Mouse (Mus musculus) kidney, adult 2 months (tissue): ENCODE measurements around the gene Kcnq1. TPM values are rescaled to one million over a fixed set of nuclear protein-coding genes. Genes with fewer than 3 reads are reported as not detected.

ENCODE experiments used
- DNase-seq: peaks from one replicate; pipeline ENCODE4 v3.0.0; 2021
- H3K27ac ChIP-seq: fragments of 200-500 bp; 2 replicates; pipeline ENCODE4 v1.5.1; 2012; ENCODE audit warnings: low read depth, low read length, control low read depth, inconsistent platforms; ENCODE audit not compliant: insufficient read depth
- H3K27me3 ChIP-seq: fragments of 200-500 bp; replicated peaks from 2 replicates; pipeline ENCODE4 v1.6.1; 2012; ENCODE audit warnings: mild to moderate bottlenecking, moderate library complexity, low read length, inconsistent platforms; ENCODE audit not compliant: control insufficient read depth, insufficient read depth
- H3K36me3 ChIP-seq: fragments of 200-500 bp; 2 replicates; pipeline ENCODE4 v1.6.1; 2012; ENCODE audit warnings: mild to moderate bottlenecking, moderate library complexity, low read length, inconsistent platforms; ENCODE audit not compliant: control insufficient read depth, insufficient read depth
- H3K4me1 ChIP-seq: fragments of 200-500 bp; 2 replicates; pipeline ENCODE4 v1.6.1; 2011; ENCODE audit warnings: low read length; ENCODE audit not compliant: control insufficient read depth, insufficient read depth
- H3K4me3 ChIP-seq: fragments of 200-500 bp; 2 replicates; pipeline ENCODE4 v1.5.1; 2011; ENCODE audit warnings: mild to moderate bottlenecking, low read depth, low read length, control low read depth; ENCODE audit not compliant: insufficient read depth
- CTCF ChIP-seq: fragments of 200-500 bp; conservative IDR thresholded peaks from 2 replicates; pipeline ENCODE4 v1.5.1; 2011; ENCODE audit warnings: low read depth, mild to moderate bottlenecking, control low read depth, low read length, moderate library complexity, mixed read lengths; ENCODE audit not compliant: insufficient read depth, insufficient read length
- POLR2A ChIP-seq: fragments of 200-500 bp; IDR thresholded peaks from one replicate; pipeline ENCODE4 v1.6.1; 2011; ENCODE audit warnings: low read depth, low read length, control low read depth
- WGBS: fragments of 180-500 bp; shearing (Covaris S2); methylation state at CpG from one replicate; pipeline ENCODE4 v1.1.7; 2018; 5-methylcytosine and 5-hydroxymethylcytosine counted together
- polyA plus RNA-seq: library from polyadenylated mRNA; depleted of rRNA; stranded (reverse); fragments of >200 nt; gene quantifications from 2 replicates; pipeline ENCODE4 v1.2.3, GENCODE M21; 2012

Kcnq1 gene
- polyA plus RNA-seq, 1 experiment: 24.0 TPM

DNA sequence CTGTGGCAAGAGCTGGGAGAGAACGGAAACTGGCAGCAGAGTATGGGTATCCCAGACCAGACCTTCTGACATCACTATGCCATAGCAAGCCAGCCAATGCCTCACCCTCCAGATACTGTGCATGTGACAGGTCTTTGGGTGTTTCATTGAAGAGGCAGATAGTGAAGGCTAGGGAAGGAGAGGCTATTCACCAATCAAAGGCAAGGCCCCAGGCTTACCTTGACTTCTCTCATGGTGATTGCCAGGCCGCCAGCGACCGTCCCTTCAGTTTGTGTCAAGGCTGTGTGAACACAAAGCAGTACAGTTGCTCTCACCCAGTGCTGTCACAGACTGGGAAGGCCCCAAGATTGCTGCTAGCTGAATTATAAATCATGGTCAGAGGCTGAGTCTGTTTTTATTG is 75.1 kb downstream of the Kcnq1 start:
- no peaks in the 10 kb centered on the region for H3K27me3 ChIP-seq
- H3K27ac ChIP-seq: no peak overlapping the region
- no peak overlapping the region for H3K4me3 ChIP-seq
- no peak for DNase-seq
- no peaks in the 10 kb centered on the region for H3K4me1 ChIP-seq
- no peaks in the 10 kb centered on the region for H3K36me3 ChIP-seq
- 92% methylated on average over 4 of the region's 4 CpGs for WGBS
- TF ChIP-seq CTCF (no peak), POLR2A (no peak)

DNA sequence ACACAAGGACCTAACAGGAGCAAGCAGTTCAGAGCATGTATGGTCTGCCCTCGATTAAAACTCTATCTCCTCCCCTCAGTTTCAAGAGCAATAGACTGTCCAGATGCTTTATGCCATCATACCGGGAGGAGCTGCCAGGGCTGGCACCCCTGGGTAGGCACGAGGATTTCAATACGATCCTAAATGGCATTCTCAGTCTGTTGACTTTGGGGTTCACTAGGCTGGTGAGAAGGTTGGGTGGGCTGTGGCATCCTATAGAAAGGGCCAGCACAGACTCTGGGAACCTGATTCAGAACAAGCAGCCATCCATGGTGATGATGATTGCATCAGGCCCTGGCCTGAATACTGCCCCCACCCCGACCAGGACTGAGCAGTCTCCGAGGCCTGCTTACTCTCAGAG is 79.3 kb downstream of the Kcnq1 start:
- no peak for DNase-seq
- TF ChIP-seq POLR2A (no peak), CTCF (no peak)

DNA sequence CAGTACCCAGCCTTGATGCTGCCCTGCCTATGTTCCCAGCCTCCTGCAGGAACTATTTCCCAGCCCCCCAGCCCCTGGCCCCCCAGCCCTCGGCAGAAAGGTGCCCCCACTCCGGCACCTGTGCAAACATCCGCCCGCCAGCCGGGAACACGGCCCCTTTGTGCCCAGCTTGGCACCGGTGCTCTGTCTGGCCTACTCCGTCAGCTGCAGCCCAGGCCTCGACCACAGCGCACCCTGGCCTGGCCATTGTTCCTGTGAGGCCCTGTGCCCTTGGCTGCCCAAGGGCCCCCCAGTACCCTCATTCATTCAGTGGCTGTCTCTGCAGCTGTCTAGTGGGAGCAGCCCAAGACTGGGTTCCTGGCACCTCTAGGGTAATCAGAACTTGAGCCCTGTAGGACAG is 80.2 kb downstream of the Kcnq1 start:
- WGBS: 92% methylated on average over 10 of the region's 10 CpGs
- no peak overlapping the region for H3K27ac ChIP-seq
- H3K4me3 ChIP-seq: no peak overlapping the region
- DNase-seq: no peak
- H3K36me3 ChIP-seq: no peaks in the 10 kb centered on the region
- TF ChIP-seq POLR2A (no peak), CTCF (no peak)
- H3K4me1 ChIP-seq: no peaks in the 10 kb centered on the region
- no peaks in the 10 kb centered on the region for H3K27me3 ChIP-seq

More for the DNA sequence above, 79.3 kb downstream of the Kcnq1 start:
- Histone ChIP-seq H3K27ac (no peak overlapping the region), H3K27me3 (no peaks in the 10 kb centered on the region), H3K36me3 (no peaks in the 10 kb centered on the region), H3K4me1 (no peaks in the 10 kb centered on the region), H3K4me3 (no peak overlapping the region)
- 82% methylated on average over 6 of the region's 6 CpGs for WGBS

DNA sequence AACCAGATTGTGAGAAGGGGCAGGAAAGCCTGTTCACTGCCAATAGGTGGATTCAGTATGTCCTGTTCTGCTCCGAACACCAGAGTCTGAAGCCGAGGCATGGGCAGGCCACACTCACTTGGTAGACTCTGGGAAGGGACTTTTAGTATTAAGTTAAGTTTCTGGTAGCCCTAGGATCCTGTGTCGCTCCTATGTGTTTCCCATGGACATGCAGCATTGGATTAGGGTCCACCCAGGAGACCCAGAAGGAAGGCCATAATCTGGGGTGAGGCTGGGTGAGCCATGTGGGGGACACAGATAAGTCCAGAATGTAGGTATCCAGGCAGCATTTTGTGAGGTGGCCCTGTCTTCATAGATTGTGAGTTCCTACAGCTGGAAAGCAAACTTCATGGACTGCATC is 81.0 kb downstream of the Kcnq1 start:
- 95% methylated on average over 3 of the region's 3 CpGs for WGBS
- H3K27me3 ChIP-seq: no peaks in the 10 kb centered on the region
- H3K36me3 ChIP-seq: no peaks in the 10 kb centered on the region
- no peaks in the 10 kb centered on the region for H3K4me1 ChIP-seq
- TF ChIP-seq POLR2A (no peak), CTCF (no peak)
- DNase-seq: no peak
- H3K4me3 ChIP-seq: no peak overlapping the region
- H3K27ac ChIP-seq: no peak overlapping the region

DNA sequence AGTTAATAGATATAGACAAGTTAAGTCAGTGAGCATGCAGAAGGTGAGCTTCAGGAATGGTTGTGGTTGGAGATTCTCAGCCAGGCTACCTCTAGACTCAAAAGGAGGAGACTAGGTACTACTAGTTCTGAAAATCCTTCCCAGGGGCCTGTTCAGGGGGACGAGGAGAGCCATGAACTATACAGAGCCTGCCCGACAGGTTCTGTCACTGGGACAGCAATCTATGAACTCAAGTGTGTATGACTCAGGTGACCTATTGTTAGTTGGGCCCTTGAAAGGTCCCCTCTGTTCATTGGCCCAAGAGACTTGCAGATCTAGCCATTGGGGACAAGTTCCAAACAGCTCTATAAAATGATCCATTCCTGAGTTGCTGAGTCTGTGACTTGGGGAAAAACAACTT is 82.4 kb downstream of the Kcnq1 start:
- H3K4me3 ChIP-seq: no peak overlapping the region
- no peaks in the 10 kb centered on the region for H3K4me1 ChIP-seq
- no peaks in the 10 kb centered on the region for H3K36me3 ChIP-seq
- DNase-seq: no peak
- no peaks in the 10 kb centered on the region for H3K27me3 ChIP-seq
- no peak overlapping the region for H3K27ac ChIP-seq
- TF ChIP-seq CTCF (no peak), POLR2A (no peak)
- WGBS: 85% methylated on average over 2 of the region's 2 CpGs

DNA sequence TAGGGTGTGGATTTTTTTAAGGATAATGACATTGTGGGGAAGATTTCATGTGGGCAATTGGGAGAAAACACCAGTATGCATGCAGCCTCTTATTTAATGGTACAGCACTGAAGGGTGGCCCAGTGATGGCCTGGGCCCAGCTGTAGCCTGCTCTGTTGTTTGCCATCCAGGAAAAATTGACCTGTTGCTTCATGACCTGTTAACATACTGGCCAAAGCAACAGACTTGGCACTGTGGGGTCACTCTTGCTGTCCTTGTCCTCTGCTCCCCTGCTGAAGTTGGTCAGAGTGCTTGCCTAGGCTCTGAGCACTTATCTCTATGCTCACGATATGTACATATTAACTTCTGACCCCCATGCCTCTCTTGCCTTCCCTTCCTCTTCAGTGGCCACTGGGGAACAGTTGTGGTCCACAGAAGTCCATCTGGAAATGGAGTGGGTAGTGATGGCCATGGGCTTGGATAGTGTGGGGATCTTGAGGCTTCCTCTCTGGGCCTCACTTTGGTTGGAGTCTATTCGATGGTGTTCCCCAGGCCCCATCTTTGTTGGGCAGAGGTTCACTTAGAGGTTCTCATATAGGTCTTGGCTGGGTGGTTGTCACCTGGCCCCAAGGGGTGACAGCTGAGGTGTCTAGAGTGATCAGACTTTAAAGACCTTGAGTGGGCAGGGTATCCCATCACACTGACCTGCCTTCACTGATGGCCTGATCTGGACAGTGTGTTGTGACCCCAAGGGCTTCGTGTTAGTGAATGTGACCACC is 84.0 kb downstream of the Kcnq1 start:
- no peak for DNase-seq

DNA sequence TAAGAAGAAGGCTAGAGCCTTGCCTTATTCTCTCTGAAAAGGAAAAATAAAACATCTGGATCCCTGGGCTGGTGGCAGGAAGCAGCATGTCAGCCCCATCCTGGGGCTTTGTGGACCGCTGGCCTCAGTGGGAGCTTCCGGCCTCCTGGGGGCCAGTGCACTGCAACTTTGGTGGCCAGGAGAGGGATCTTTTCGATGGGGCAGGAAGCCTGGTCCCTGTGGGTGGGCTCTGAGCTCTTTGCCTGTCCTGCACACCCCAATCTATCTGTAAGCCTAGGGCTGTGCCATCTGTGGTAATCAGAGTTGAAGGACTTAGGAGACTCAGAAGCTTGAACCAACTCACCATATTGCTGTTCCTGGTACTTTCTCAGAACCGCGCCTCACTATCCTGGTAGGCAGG is 84.7 kb downstream of the Kcnq1 start:
- Histone ChIP-seq H3K36me3 (no peaks in the 10 kb centered on the region), H3K27ac (no peak overlapping the region), H3K4me1 (no peaks in the 10 kb centered on the region), H3K27me3 (no peaks in the 10 kb centered on the region), H3K4me3 (no peak overlapping the region)
- no peak for TF ChIP-seq POLR2A
- TF ChIP-seq CTCF: no peak
- WGBS: 87% methylated on average over 5 of the region's 5 CpGs
- DNase-seq: no peak

More for the DNA sequence above, 84.0 kb downstream of the Kcnq1 start:
- Histone ChIP-seq H3K36me3 (no peaks in the 10 kb centered on the region), H3K27ac (no peak overlapping the region), H3K27me3 (no peaks in the 10 kb centered on the region), H3K4me3 (no peak overlapping the region), H3K4me1 (no peaks in the 10 kb centered on the region)
- 93% methylated on average over 3 of the region's 3 CpGs for WGBS
- no peak for TF ChIP-seq POLR2A
- TF ChIP-seq CTCF: no peak
